Mouse (Mus musculus): ENCODE results near the gene Psmd5.

DNA sequence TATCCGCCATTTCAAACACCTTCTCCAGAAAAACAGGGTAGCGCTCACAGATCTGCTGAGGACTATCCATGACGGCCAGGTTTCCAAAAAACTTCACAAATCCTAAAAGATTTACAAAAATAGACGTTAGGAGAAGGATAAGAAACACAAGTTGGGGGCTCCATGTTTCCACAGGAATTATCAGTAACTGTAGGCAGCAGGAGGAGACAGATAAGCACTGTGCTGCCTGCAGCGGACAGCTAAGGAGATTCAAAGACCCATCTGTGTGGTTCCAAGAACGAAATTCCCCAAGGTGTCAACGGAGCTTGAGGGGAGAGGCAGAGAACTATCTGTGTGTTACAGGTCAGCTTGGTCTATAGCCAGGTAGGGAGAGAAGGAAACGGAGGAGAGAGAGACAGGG, 17.0 kb downstream of the Psmd5 start:
- TF ChIP-seq CTCF (IDR thresholded peaks at IDR 0.05; ENCODE audit: extremely low read depth, insufficient read depth, low read length) (no peak), POLR2A (IDR thresholded peaks at IDR 0.05; ENCODE audit: extremely low read depth, insufficient read depth, low read length) (no peak)

Measured in cortical plate, adult 2 months (tissue).